Mouse (Mus musculus) erythroblast, embryonic 14.5 days (primary cell): ENCODE data around the gene Gcsh.

ENCODE experiments used
- GATA1 ChIP-seq: IDR thresholded peaks from 2 replicates; pipeline ENCODE4 v1.6.1; 2012; ENCODE audit warnings: low read length, inconsistent platforms, mixed read lengths
- TAL1 ChIP-seq: IDR thresholded peaks from 3 replicates; pipeline ENCODE4 v1.6.1; 2012; ENCODE audit warnings: low read length, inconsistent platforms, mixed read lengths

DNA sequence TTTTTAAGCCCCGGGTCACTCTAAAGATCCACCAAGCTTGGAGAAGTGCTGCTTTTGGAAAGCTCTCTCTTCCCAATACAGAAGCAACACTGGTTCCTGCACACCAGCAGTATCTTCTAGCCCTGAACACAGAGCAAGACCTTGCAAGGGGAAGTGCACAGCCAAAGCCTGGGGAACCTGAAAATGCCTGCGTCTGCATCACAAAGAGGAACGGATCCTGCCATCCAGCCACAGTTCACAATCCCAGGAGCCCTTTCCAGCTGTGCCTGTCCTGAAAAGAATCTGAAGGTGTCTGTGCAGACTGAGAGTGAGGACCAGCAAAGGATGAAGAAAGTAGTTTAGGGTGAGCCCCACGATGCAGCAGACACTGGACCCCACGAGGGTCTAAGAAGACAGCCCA, 18.3 kb downstream of the Gcsh start:
- TF ChIP-seq GATA1 (no peak), TAL1 (no peak)
